Mouse (Mus musculus) olfactory bulb, adult 2 months (tissue): Measurements from ENCODE around the gene Gm49369. TPM values are rescaled to one million over a fixed set of nuclear protein-coding genes. Genes with fewer than 3 reads are reported as not detected.
"Not testable (repeated sequence)": the region's sequence is repeated elsewhere in the genome, so short reads cannot be mapped to it uniquely, and the experiment has no call there.

Experiments used
- H3K27ac ChIP-seq: fragments of 200-500 bp; 2 replicates; pipeline ENCODE4 v1.5.1; 2012; ENCODE audit warnings: low read depth, low read length; ENCODE audit not compliant: insufficient read depth
- H3K4me1 ChIP-seq: fragments of 200-500 bp; 2 replicates; pipeline ENCODE4 v1.6.1; 2012; ENCODE audit warnings: low read length; ENCODE audit not compliant: control insufficient read depth, insufficient read depth
- H3K4me3 ChIP-seq: fragments of 200-500 bp; 2 replicates; pipeline ENCODE4 v1.5.1; 2012; ENCODE audit warnings: mild to moderate bottlenecking, low read depth, low read length, moderate library complexity; ENCODE audit not compliant: insufficient read depth
- CTCF ChIP-seq: fragments of 200-500 bp; IDR thresholded peaks from 2 replicates; pipeline ENCODE4 v1.5.1; 2012; ENCODE audit warnings: low read depth, mild to moderate bottlenecking, low read length, moderate library complexity; ENCODE audit not compliant: insufficient read depth
- POLR2A ChIP-seq: fragments of 200-500 bp; IDR thresholded peaks from 2 replicates; pipeline ENCODE4 v1.6.1; 2012; ENCODE audit warnings: mild to moderate bottlenecking, low read depth, low read length, moderate library complexity; ENCODE audit not compliant: insufficient read depth
- WGBS: fragments of 180-500 bp; shearing (Covaris S2); methylation state at CpG from one replicate; pipeline ENCODE4 v1.1.7; 2018; 5-methylcytosine and 5-hydroxymethylcytosine counted together
- polyA plus RNA-seq: library from polyadenylated mRNA; stranded (reverse); fragments of >200 nt; gene quantifications from 2 replicates; pipeline ENCODE4 v1.2.4, GENCODE M21; 2012; ENCODE audit warnings: low replicate concordance; ENCODE audit not compliant: missing spikeins, insufficient read depth, insufficient read length

Gene Gm49369
- polyA plus RNA-seq, 1 experiment = not detected

- H3K4me3 ChIP-seq = no peak overlapping the region
- H3K27ac ChIP-seq = no peak overlapping the region
- WGBS = 79% methylated on average over 3 of the region's 3 CpGs
- TF ChIP-seq CTCF = no peak
- TF ChIP-seq POLR2A = no peak
- H3K4me1 ChIP-seq = no peaks in the 10 kb centered on the region
These were observed 33.8 kb upstream of the Gm49369 start for GRCm38 (mm10) chr7:142416225-142416624.

- H3K4me1 ChIP-seq = no peaks in the 10 kb centered on the region
- no peak overlapping the region for H3K27ac ChIP-seq
- no peak for TF ChIP-seq POLR2A
- TF ChIP-seq CTCF = no peak
- 51% methylated on average over 4 of the region's 4 CpGs for WGBS
- no peak overlapping the region for H3K4me3 ChIP-seq
These were observed 32.8 kb upstream of the Gm49369 start for GRCm38 (mm10) chr7:142415314-142415713.

GRCm38 (mm10) chr7:142413285-142413684 is 30.8 kb upstream of the Gm49369 start:
- Histone ChIP-seq H3K4me1 (no peaks in the 10 kb centered on the region), H3K27ac (no peak overlapping the region), H3K4me3 (no peak overlapping the region)
- TF ChIP-seq POLR2A (no peak), CTCF (no peak)
- WGBS = 95% methylated on average over 6 of the region's 6 CpGs

GRCm38 (mm10) chr7:142409603-142410002 is 27.1 kb upstream of the Gm49369 start:
- WGBS = 88% methylated on average over 3 of the region's 3 CpGs
- Histone ChIP-seq H3K4me1 (no peaks in the 10 kb centered on the region), H3K4me3 (no peak overlapping the region), H3K27ac (no peak overlapping the region)
- TF ChIP-seq POLR2A = no peak
- TF ChIP-seq CTCF = no peak

- 93% methylated on average over 8 of the region's 8 CpGs for WGBS
- Histone ChIP-seq H3K4me3 (no peak overlapping the region), H3K4me1 (no peaks in the 10 kb centered on the region), H3K27ac (no peak overlapping the region)
- TF ChIP-seq POLR2A (no peak), CTCF (no peak)
These were observed 26.2 kb upstream of the Gm49369 start for GRCm38 (mm10) chr7:142408686-142409085.

- no peak for TF ChIP-seq POLR2A
- no peak for TF ChIP-seq CTCF
- no peak overlapping the region for H3K4me3 ChIP-seq
- 69% methylated on average over 4 of the region's 4 CpGs for WGBS
- no peaks in the 10 kb centered on the region for H3K4me1 ChIP-seq
- H3K27ac ChIP-seq = no peak overlapping the region
These were observed 25.5 kb upstream of the Gm49369 start for GRCm38 (mm10) chr7:142407935-142408334.

GRCm38 (mm10) chr7:142405134-142405533 is 22.7 kb upstream of the Gm49369 start:
- not testable (repeated sequence) for H3K4me3 ChIP-seq, H3K4me1 ChIP-seq, H3K27ac ChIP-seq
- WGBS = 93% methylated on average over 5 of the region's 5 CpGs

GRCm38 (mm10) chr7:142403591-142403990 is 21.1 kb upstream of the Gm49369 start:
- 88% methylated on average over 4 of the region's 4 CpGs for WGBS
- H3K4me1 ChIP-seq = peaks cover 4% of the 10 kb centered on the region; the same call in 1 of the 2 replicates
- H3K27ac ChIP-seq = no peak overlapping the region
- TF ChIP-seq CTCF (no peak), POLR2A (no peak)
- H3K4me3 ChIP-seq = no peak overlapping the region

GRCm38 (mm10) chr7:142400750-142401142 is 18.3 kb upstream of the Gm49369 start:
- TF ChIP-seq CTCF (no peak), POLR2A (no peak)
- WGBS = 40% methylated on average over 7 of the region's 7 CpGs
- H3K27ac ChIP-seq = no peak overlapping the region
- no peak overlapping the region for H3K4me3 ChIP-seq
- H3K4me1 ChIP-seq = peaks cover 4% of the 10 kb centered on the region; the same call in 1 of the 2 replicates

GRCm38 (mm10) chr7:142400112-142400749 is 17.8 kb upstream of the Gm49369 start:
- H3K4me3 ChIP-seq = no peak overlapping the region
- WGBS = 69% methylated on average over 7 of the region's 7 CpGs
- TF ChIP-seq CTCF (no peak), POLR2A (no peak)
- H3K27ac ChIP-seq = no peak overlapping the region
- peaks cover 4% of the 10 kb centered on the region; the same call in 1 of the 2 replicates for H3K4me1 ChIP-seq
